Mouse (Mus musculus): ENCODE measurements around the gene Cnbp. TPM values are rescaled to one million over a fixed set of nuclear protein-coding genes. Genes with fewer than 3 reads are reported as not detected.

Cnbp gene
- total and polyA plus RNA-seq, 3 experiments: 201 to 879 (median 652) TPM

- peak in 1 of 2 experiments; percentile 20; a peak in 1 of 4 replicates for TF ChIP-seq EP300 (IDR thresholded peaks at IDR 0.05; ENCODE audit: low read depth in 1 of 2, low read length in 2 of 2)
- peak; percentile 33; the same call in 1 of the 2 replicates for TF ChIP-seq MAX (IDR thresholded peaks at IDR 0.05; ENCODE audit: low read length)
- peak; percentile 6; the same call in 1 of the 2 replicates for TF ChIP-seq TAL1 (IDR thresholded peaks at IDR 0.05; ENCODE audit: low read length)
- TF ChIP-seq SIN3A (IDR thresholded peaks at IDR 0.05; ENCODE audit: low read length): no peak
- peak; percentile 44; the same call in 1 of the 2 replicates for TF ChIP-seq TCF12 (IDR thresholded peaks at IDR 0.05; ENCODE audit: low read depth, low read length)
- no peak for TF ChIP-seq MYC (IDR thresholded peaks at IDR 0.05; ENCODE audit: low read depth, low read length)
- no peak overlapping the region for H3K4me3 ChIP-seq (ENCODE audit: control insufficient read depth in 1 of 2, insufficient read depth in 1 of 2, low read depth in 2 of 2, low read length in 2 of 2)
- H3K27ac ChIP-seq (ENCODE audit: control insufficient read depth, low read depth, low read length): no peak overlapping the region
- no peak overlapping the region for H3K9ac ChIP-seq (ENCODE audit: control insufficient read depth, low read depth, low read length, poor library complexity, severe bottlenecking)
- no peaks in the 10 kb centered on the region for H3K36me3 ChIP-seq (ENCODE audit: control insufficient read depth in 1 of 2, insufficient read depth in 2 of 2, low read length in 2 of 2)
- no peaks in the 10 kb centered on the region for H3K9me3 ChIP-seq (replicated peaks; ENCODE audit: insufficient read depth, low read length)
- DNase-seq (ENCODE audit: low read depth, low spot score): no peak
- H3K79me2 ChIP-seq (ENCODE audit: control insufficient read depth, insufficient read depth, low read length, poor library complexity): no peaks in the 10 kb centered on the region
- H3K4me1 ChIP-seq (ENCODE audit: control insufficient read depth in 1 of 2, insufficient read depth in 2 of 2, low read length in 2 of 2): peaks cover 3 to 7% of the 10 kb centered on the region in 2 experiments; a peak in 3 of 4 replicates
- H3K27me3 ChIP-seq (ENCODE audit: control insufficient read depth in 1 of 2, insufficient read depth in 2 of 2, low read length in 2 of 2): peaks cover 0 to 2% of the 10 kb centered on the region in 2 experiments; a peak in 2 of 4 replicates
Observed at GRCm38 (mm10) chr6:87879010-87879409, 28.1 kb upstream of the Cnbp start.

GRCm38 (mm10) chr6:87876068-87876643, 25.2 kb upstream of the Cnbp start:
- Histone ChIP-seq H3K79me2 (ENCODE audit: control insufficient read depth, insufficient read depth, low read length, poor library complexity) (no peaks in the 10 kb centered on the region), H3K9ac (ENCODE audit: control insufficient read depth, low read depth, low read length, poor library complexity, severe bottlenecking) (no peak overlapping the region), H3K27ac (ENCODE audit: control insufficient read depth, low read depth, low read length) (no peak overlapping the region), H3K27me3 (ENCODE audit: control insufficient read depth in 1 of 2, insufficient read depth in 2 of 2, low read length in 2 of 2) (peaks cover 0 to under 1% of the 10 kb centered on the region in 2 experiments; a peak in 1 of 4 replicates), H3K4me1 (ENCODE audit: control insufficient read depth in 1 of 2, insufficient read depth in 2 of 2, low read length in 2 of 2) (peaks cover 3 to 7% of the 10 kb centered on the region in 2 experiments; a peak in 3 of 4 replicates), H3K4me3 (ENCODE audit: control insufficient read depth in 1 of 2, insufficient read depth in 1 of 2, low read depth in 2 of 2, low read length in 2 of 2) (no peak overlapping the region), H3K36me3 (ENCODE audit: control insufficient read depth in 1 of 2, insufficient read depth in 2 of 2, low read length in 2 of 2) (no peaks in the 10 kb centered on the region), H3K9me3 (replicated peaks; ENCODE audit: insufficient read depth, low read length) (no peaks in the 10 kb centered on the region)
- TF ChIP-seq ELF1 (IDR thresholded peaks at IDR 0.05; ENCODE audit: low read depth, low read length) (no peak), TBP (IDR thresholded peaks at IDR 0.05; ENCODE audit: low read depth, low read length) (no peak), ZC3H11A (IDR thresholded peaks at IDR 0.05; ENCODE audit: low read depth, low read length) (no peak), NELFE (IDR thresholded peaks at IDR 0.05; ENCODE audit: low read depth, low read length) (no peak)
- no peak for DNase-seq (ENCODE audit: low read depth, low spot score)

- Histone ChIP-seq H3K4me3 (ENCODE audit: control insufficient read depth in 1 of 2, insufficient read depth in 1 of 2, low read depth in 2 of 2, low read length in 2 of 2) (no peak overlapping the region), H3K79me2 (ENCODE audit: control insufficient read depth, insufficient read depth, low read length, poor library complexity) (no peaks in the 10 kb centered on the region), H3K4me1 (ENCODE audit: control insufficient read depth in 1 of 2, insufficient read depth in 2 of 2, low read length in 2 of 2) (peaks cover 3 to 7% of the 10 kb centered on the region in 2 experiments; a peak in 3 of 4 replicates), H3K9me3 (replicated peaks; ENCODE audit: insufficient read depth, low read length) (no peaks in the 10 kb centered on the region), H3K27me3 (ENCODE audit: control insufficient read depth in 1 of 2, insufficient read depth in 2 of 2, low read length in 2 of 2) (no peaks in the 10 kb centered on the region; a peak in 1 of 4 replicates), H3K9ac (ENCODE audit: control insufficient read depth, low read depth, low read length, poor library complexity, severe bottlenecking) (no peak overlapping the region), H3K27ac (ENCODE audit: control insufficient read depth, low read depth, low read length) (no peak overlapping the region), H3K36me3 (ENCODE audit: control insufficient read depth in 1 of 2, insufficient read depth in 2 of 2, low read length in 2 of 2) (no peaks in the 10 kb centered on the region)
- TF ChIP-seq MAZ (IDR thresholded peaks at IDR 0.05; ENCODE audit: low read depth, low read length): no peak
- no peak for TF ChIP-seq RAD21 (IDR thresholded peaks at IDR 0.05; ENCODE audit: low read depth, low read length)
- TF ChIP-seq BHLHE40 (IDR thresholded peaks at IDR 0.05; ENCODE audit: borderline replicate concordance, low read depth, low read length): no peak
- no peak for TF ChIP-seq E2F4 (IDR thresholded peaks at IDR 0.05; ENCODE audit: borderline replicate concordance, low read depth, low read length)
- TF ChIP-seq NRF1 (IDR thresholded peaks at IDR 0.05; ENCODE audit: insufficient read depth, low read depth, low read length, poor library complexity, severe bottlenecking): no peak
- no peak for TF ChIP-seq HCFC1 (IDR thresholded peaks at IDR 0.05; ENCODE audit: low read depth, low read length)
- TF ChIP-seq MYC (IDR thresholded peaks at IDR 0.05; ENCODE audit: low read depth, low read length): no peak
- TF ChIP-seq EP300 (IDR thresholded peaks at IDR 0.05; ENCODE audit: low read depth in 1 of 2, low read length in 2 of 2): no peak
- TF ChIP-seq UBTF (IDR thresholded peaks at IDR 0.05; ENCODE audit: borderline replicate concordance, insufficient read depth, low read depth, low read length): no peak
- no peak for TF ChIP-seq RCOR1 (IDR thresholded peaks at IDR 0.05; ENCODE audit: low read depth, low read length)
- no peak for TF ChIP-seq MAX (IDR thresholded peaks at IDR 0.05; ENCODE audit: low read length)
- TF ChIP-seq CTCF (IDR thresholded peaks at IDR 0.05 in 2 of 3, conservative IDR thresholded peaks at IDR 0.05 in 1 of 3; ENCODE audit: control insufficient read depth in 1 of 3, insufficient read depth in 1 of 3, low read depth in 2 of 3, low read length in 3 of 3, poor library complexity in 1 of 3, severe bottlenecking in 1 of 3): no peak
- TF ChIP-seq CHD2 (IDR thresholded peaks at IDR 0.05; ENCODE audit: low read length): no peak
- TF ChIP-seq ELF1 (IDR thresholded peaks at IDR 0.05; ENCODE audit: low read depth, low read length): no peak
- no peak for TF ChIP-seq GATA1 (IDR thresholded peaks at IDR 0.05; ENCODE audit: low read depth, low read length)
- TF ChIP-seq GABPA (IDR thresholded peaks at IDR 0.05; ENCODE audit: low read depth, low read length): no peak
- TF ChIP-seq SMC3 (IDR thresholded peaks at IDR 0.05; ENCODE audit: low read depth, low read length): no peak
- no peak for TF ChIP-seq TBP (IDR thresholded peaks at IDR 0.05; ENCODE audit: low read depth, low read length)
- no peak for DNase-seq (ENCODE audit: low read depth, low spot score)
Observed at GRCm38 (mm10) chr6:87875562-87875961, 24.7 kb upstream of the Cnbp start.

All from MEL (cell line).